Mouse (Mus musculus) left cerebral cortex, postnatal 4 days (tissue): ENCODE measurements around the gene Ltb. TPM values are rescaled to one million over a fixed set of nuclear protein-coding genes. Genes with fewer than 3 reads are reported as not detected.

Experiments
- DNase-seq: peaks from one replicate; pipeline ENCODE4 v3.0.0-alpha.2; 2022
- intact Hi-C: fragments of 180-260 bp; cut with DNase I; formaldehyde crosslinking; loops from one replicate; pipeline ENCODE4 v1.15.1; 2025
- total RNA-seq, 2 experiments: library from RNA; stranded (reverse); gene quantifications; 2 replicates each; pipeline ENCODE4 v1.2.3; 2021

The Ltb gene
- under 1 TPM; 0.77 to 0.88 TPM for total RNA-seq

DNA sequence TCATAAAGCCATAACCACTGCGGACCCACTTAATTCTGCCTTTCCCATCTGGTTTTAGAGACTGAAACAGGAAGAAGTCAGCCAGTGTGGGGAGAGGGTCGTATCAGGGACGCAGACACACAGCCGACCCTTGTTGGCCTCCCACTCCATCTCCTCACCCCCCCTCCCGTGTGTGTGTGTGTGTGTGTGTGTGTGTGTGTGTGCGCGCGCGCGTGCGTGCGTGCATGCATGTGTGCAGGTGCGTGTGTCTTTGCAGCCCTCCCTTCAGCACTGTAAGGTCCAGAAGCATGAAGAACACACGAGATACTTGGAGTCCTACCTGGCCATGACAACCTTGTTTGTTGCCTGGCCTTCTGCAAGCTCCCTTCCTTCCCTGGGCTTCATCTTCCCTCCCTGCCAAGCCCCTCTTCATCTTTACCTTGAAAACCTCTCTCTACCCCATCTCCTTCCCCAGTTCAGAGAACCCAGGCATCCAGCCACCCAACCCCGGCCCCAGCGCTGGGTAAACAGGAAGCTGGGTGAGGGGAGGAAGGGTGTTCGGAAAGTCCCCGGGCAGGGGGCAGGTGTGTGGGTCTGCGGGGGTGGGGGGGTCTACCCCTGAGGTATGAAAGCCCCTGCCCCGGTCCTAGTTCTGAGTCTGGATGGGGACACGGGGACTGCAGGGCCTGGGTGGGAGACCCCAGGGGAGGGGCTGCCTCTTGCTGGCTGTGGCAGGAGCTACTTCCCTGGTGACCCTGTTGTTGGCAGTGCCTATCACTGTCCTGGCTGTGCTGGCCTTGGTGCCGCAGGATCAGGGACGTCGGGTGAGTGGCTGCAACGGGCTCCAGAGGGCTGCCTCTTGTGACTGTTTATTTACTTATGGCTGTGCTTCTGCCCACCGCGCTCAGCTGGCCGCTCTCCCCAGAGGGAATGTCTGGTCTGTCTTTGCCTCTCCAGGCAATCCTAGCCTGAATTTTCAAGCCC lies at the start of gene Ltb:
TSS of gene Ltb (plus strand) at position 559 of the 963 bp plus-strand sequence.
- intact Hi-C loops = loop anchor here (2.0 kb wide), 1 partner anchor 27 kb away; no protein-coding TSS in a partner anchor
- no peak for DNase-seq

GRCm38 (mm10) chr17:35146139-35146538 lies 48.1 kb upstream of the Ltb start:
- intact Hi-C loops = no loop called here
- DNase-seq = no peak

- no peak for DNase-seq
- intact Hi-C loops = no loop called here
These were observed 46.9 kb upstream of the Ltb start for GRCm38 (mm10) chr17:35147348-35147747.

- intact Hi-C loops = no loop called here
- no peak for DNase-seq
These were observed 46.2 kb upstream of the Ltb start for GRCm38 (mm10) chr17:35147922-35148639.

DNA sequence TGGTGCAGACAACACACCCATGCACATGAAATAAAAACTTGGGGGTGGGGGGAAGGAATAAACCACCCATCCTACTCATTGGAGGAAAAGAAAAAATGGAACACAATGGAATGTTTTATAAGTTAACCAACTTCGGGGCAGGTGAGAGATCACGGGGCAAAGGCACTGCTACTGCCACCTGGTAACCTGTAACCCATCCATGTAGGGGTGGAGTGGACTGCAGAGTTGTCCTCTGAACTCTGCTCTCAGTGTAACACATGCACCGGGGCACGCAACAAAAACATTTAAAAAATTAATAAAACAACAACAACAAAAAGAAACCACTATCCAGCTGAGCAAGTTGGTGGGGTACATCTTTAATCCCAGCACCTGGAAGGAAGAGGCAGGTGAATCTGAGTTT lies 42.1 kb upstream of the Ltb start:
- DNase-seq = no peak
- intact Hi-C loops = no loop called here

- intact Hi-C loops = no loop called here
- no peak for DNase-seq
These were observed 41.2 kb upstream of the Ltb start for GRCm38 (mm10) chr17:35153077-35153476.

GRCm38 (mm10) chr17:35153931-35154330 lies 40.3 kb upstream of the Ltb start:
- no peak for DNase-seq
- intact Hi-C loops = no loop called here

DNA sequence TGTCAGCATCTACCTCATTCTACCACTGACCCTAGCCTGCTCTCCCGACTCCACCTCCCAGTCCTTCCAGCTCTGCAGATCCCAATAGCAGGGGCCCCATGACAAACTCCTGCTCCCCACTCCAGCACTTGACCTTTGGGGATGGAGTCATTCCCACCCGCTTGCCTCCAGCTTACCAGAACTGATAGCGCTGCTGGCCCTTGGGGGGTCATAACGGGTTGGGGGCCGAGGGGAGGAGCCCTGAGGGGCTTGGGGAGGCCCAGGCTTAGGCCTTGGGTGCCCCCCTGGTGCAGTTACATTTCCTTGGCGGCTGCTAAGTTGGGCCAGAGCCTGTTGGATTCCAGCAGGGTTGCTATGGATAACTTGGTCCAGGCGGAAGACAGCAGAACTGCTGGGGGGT lies 39.6 kb upstream of the Ltb start:
- intact Hi-C loops = no loop called here

DNA sequence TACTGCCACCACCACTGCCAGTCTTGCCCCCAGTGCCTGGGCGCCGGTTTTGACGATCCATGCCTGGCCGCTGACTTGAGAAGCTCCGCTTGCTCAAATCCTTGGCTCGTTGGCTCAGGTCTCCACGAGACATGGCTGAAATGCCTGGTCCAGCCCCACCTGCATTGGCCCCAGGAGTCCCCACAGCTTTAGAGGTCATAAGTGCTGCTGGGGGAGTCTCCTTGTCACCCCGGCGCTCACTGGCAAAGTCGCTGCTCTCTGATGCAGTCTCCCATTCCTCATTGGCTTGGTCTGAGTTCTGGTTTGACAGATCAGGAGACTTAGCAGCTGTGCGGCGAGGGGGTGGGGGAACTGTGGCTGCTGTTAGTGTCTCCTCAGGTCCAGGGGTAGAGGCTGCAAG lies 38.8 kb upstream of the Ltb start:
- intact Hi-C loops = no loop called here
- DNase-seq = no peak

More for the DNA sequence above, 39.6 kb upstream of the Ltb start:
- no peak for DNase-seq

DNA sequence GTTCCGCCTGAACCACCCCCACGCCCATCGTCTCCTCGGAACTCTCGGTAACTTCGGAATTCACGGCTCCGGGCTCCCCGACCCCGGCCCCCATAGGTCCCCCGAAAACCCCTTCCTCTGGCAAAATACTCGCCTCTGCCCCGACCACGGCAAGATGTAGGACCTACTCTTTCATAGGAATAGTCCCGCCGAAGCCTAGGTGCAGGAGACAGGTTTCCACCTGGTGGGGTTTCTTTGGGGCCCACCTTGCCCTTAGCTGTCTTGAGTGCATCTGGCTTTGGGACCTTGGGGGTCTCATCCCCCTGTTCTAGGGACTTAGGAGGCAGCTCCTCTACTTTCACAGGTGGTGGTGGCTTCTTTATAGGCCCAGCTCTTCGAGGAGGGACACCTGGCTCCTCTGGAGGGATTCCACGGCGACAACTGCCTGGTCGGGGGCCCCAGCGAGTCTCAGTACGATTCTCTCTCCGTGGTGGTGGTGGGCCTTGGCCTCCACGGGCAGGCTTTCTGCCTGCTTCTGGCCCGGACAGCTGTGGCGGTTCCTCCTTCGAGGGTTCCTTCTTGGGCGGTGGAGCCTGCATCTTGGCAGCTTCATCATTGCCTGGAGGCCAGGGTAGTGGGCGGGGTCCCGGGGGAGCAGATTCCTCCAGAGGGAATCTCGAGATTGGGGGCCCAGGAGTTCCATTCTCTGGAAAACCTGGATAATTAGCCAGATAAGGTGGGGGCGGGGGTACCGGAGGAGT lies 37.6 kb upstream of the Ltb start:
- DNase-seq = no peak
- intact Hi-C loops = no loop called here

GRCm38 (mm10) chr17:35157254-35157653 lies 37.0 kb upstream of the Ltb start:
- DNase-seq = no peak
- intact Hi-C loops = no loop called here

DNA sequence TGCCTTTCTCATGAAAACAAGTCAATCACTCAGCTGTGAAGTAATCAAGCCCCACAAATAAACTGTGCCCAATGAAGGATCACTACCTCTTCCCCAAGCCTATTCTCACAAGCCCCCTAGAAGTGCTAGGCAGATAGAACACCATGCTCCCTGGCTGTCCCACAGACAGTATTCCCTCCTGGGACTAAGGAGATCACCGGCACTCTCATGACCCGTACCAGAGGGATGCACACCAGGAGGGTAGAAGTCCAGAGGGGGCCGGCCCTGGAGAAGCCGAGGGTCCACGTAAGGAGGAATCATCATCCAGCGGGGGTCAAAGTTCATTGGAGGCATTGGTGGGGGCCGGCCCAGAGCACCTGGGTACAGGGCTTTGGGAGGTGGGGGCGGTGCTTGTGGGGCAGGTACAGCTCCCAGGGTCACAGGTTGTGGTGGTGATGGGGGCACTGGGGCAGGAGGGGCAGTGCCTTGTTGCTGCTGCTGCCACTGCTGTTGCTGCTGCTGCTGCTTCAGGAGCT lies 36.5 kb upstream of the Ltb start:
- DNase-seq = no peak
- intact Hi-C loops = no loop called here

DNA sequence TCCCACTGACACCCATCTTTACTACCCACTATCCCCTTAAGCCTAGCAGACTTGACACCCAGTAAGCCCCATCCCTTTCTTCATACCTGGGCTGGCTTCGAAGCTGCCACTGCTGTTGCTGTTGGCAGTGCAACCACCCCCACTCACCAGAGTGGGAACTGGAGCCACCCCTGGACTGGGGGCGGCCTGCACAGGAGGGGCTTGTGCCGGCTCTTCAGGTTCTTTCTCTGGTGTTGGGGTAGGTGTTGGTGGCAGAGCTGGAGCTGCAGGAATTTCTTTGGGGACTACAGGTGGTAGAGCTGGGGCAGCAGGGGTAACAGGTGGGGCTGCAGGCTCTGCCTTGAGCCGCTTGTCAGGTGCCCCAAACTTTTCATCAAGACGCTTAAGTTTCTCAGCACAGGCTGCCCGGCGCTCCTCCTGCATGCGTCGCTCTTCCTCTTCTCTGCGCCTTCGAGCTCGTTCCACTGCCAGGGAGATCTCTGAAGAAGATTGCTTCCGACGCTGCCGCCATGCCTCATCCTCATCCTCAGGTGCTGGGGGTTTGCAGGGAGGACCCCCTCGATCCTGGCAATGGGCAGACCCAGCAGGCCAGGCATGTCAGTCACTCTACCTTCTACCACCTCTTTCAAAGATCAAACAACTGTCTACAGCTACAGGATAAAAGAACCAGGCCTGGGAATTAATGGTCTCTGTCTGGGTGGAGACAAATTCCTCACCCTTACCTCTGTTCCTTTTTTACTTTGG lies 35.2 kb upstream of the Ltb start:
- intact Hi-C loops = no loop called here

DNA sequence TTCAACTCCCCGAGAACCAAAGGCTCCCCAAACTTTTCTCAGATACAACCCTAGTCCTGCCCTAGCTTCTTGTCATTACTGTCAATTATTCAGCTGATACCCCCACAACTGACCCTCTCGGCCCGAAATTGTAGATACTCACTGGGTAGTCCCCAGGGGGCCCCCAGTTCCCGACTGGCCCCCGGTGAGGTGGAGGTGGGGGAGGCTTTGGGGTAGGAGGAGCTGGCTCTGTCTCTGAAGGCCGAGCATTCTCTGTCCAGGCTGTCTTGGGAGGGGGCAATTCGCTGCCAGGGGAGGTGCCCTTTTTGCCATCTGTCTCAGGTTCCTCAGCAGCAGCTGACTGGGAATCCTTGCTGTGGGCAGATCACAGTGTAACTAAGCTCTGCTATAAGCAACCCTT lies 34.6 kb upstream of the Ltb start:
- intact Hi-C loops = no loop called here
- no peak for DNase-seq

More for the DNA sequence above, 35.2 kb upstream of the Ltb start:
- DNase-seq = no peak

- DNase-seq = no peak
- intact Hi-C loops = no loop called here
These were observed 32.8 kb upstream of the Ltb start for GRCm38 (mm10) chr17:35161421-35161820.

- intact Hi-C loops = no loop called here
- DNase-seq = no peak
These were observed 32.1 kb upstream of the Ltb start for GRCm38 (mm10) chr17:35162121-35162520.

DNA sequence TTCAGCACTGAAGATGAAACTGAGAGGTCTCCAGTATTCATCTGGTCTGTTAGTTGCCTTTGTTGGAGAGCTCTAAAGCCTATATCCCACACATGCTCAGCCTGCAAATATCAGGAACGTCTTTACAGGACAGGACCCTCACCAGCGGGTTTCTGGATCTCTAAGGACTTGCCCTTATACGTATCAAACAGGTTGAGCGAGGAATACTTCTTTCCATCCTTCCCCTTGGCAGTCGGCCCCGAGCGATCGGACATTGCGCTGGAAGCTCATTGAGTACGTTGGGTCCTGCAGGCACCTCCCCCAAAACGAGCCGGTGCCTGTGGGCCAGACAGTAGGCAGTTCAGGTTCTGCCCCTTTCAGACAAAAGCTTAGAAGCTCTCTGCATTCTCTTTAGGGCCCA lies 31.5 kb upstream of the Ltb start:
- intact Hi-C loops = no loop called here
- no peak for DNase-seq

GRCm38 (mm10) chr17:35163326-35164081 lies 30.7 kb upstream of the Ltb start:
- DNase-seq = no peak
- intact Hi-C loops = no loop called here

GRCm38 (mm10) chr17:35164218-35164567 lies 30.0 kb upstream of the Ltb start:
- intact Hi-C loops = no loop called here
- DNase-seq = no peak
